Mouse (Mus musculus) gastrocnemius, postnatal 25 days (tissue): Measurements from ENCODE around the gene Lsm14a. TPM values are rescaled to one million over a fixed set of nuclear protein-coding genes. Genes with fewer than 3 reads are reported as not detected.
"Not testable (repeated sequence)": the region's sequence is repeated elsewhere in the genome, so short reads cannot be mapped to it uniquely, and the experiment has no call there.

Source experiments
- DNase-seq: peaks from one replicate; pipeline ENCODE4 v3.0.0; 2022
- total RNA-seq, 2 experiments: library from RNA; stranded (reverse); gene quantifications; 1 replicate in 1 of 2; 2 replicates in 1 of 2; pipeline ENCODE4 v1.2.3; 2021

The Lsm14a gene
- total RNA-seq, 2 experiments from 2014 or later = 61.8 to 73.9 TPM

- DNase-seq = no peak
These were observed 19.2 kb downstream of the Lsm14a start for GRCm38 (mm10) chr7:34373906-34374305.

- DNase-seq = no peak
These were observed 37.5 kb downstream of the Lsm14a start for GRCm38 (mm10) chr7:34355629-34356028.

GRCm38 (mm10) chr7:34351997-34352396, 41.1 kb downstream of the Lsm14a start:
- no peak for DNase-seq

GRCm38 (mm10) chr7:34350166-34350565, 42.9 kb downstream of the Lsm14a start:
- no peak for DNase-seq

GRCm38 (mm10) chr7:34348011-34348410, 45.1 kb downstream of the Lsm14a start:
- DNase-seq = no peak

- no peak for DNase-seq
These were observed 46.1 kb downstream of the Lsm14a start for GRCm38 (mm10) chr7:34347041-34347440.

GRCm38 (mm10) chr7:34346505-34346904, 46.6 kb downstream of the Lsm14a start:
- no peak for DNase-seq

GRCm38 (mm10) chr7:34342040-34342793, 50.9 kb downstream of the Lsm14a start:
- DNase-seq = no peak

- no peak for DNase-seq
These were observed 52.3 kb downstream of the Lsm14a start for GRCm38 (mm10) chr7:34340841-34341240.

- DNase-seq = no peak
These were observed 54.0 kb downstream of the Lsm14a start for GRCm38 (mm10) chr7:34339164-34339489.

- DNase-seq = no peak
These were observed 54.5 kb downstream of the Lsm14a start for GRCm38 (mm10) chr7:34338445-34339163.

- DNase-seq = no peak
These were observed 55.8 kb downstream of the Lsm14a start for GRCm38 (mm10) chr7:34337268-34337667.

- not testable (repeated sequence) for DNase-seq
These were observed 56.6 kb downstream of the Lsm14a start for GRCm38 (mm10) chr7:34336545-34336944.

GRCm38 (mm10) chr7:34327493-34327892, 65.6 kb downstream of the Lsm14a start:
- no peak for DNase-seq

GRCm38 (mm10) chr7:34324857-34325256, 68.3 kb downstream of the Lsm14a start:
- DNase-seq = no peak

GRCm38 (mm10) chr7:34324005-34324404, 69.1 kb downstream of the Lsm14a start:
- no peak for DNase-seq

- DNase-seq = peak; percentile 65
These were observed 69.8 kb downstream of the Lsm14a start for GRCm38 (mm10) chr7:34323351-34323750.

GRCm38 (mm10) chr7:34321958-34322357, 71.2 kb downstream of the Lsm14a start:
- DNase-seq = no peak

- DNase-seq = no peak
These were observed 72.0 kb downstream of the Lsm14a start for GRCm38 (mm10) chr7:34321119-34321518.

GRCm38 (mm10) chr7:34319957-34320356, 73.2 kb downstream of the Lsm14a start:
- DNase-seq = peak; percentile 32

GRCm38 (mm10) chr7:34319123-34319522, 74.0 kb downstream of the Lsm14a start:
- peak; percentile 48 for DNase-seq

GRCm38 (mm10) chr7:34317901-34318476, 75.1 kb downstream of the Lsm14a start:
- DNase-seq = peak; percentile 75

- DNase-seq = peak; percentile 89
These were observed 79.7 kb downstream of the Lsm14a start, which contains the start of gene 4931406P16Rik for GRCm38 (mm10) chr7:34313443-34313875. TSS of gene 4931406P16Rik (minus strand) at chr7:34313551.
